Mouse (Mus musculus) kidney, embryonic 14.5 days (tissue): ENCODE results near the gene Zfp846. TPM values are rescaled to one million over a fixed set of nuclear protein-coding genes. Genes with fewer than 3 reads are reported as not detected.
"Not testable (repeated sequence)": the region's sequence is repeated elsewhere in the genome, so short reads cannot be mapped to it uniquely, and the experiment has no call there.

Experiments
- ATAC-seq: fragments of 200-750 bp; cut with Nextera tagmentation; 2 replicates; pipeline ENCODE4 v1.8.0; 2017; ENCODE audit warnings: moderate number of reproducible peaks, mild to moderate bottlenecking, moderate TSS enrichment, moderate library complexity; ENCODE audit not compliant: low FRiP score, low TSS enrichment
- H3K27ac ChIP-seq: fragments of 300-500 bp; sonication (generic); 2 replicates; pipeline ENCODE4 v1.5.1; 2014; ENCODE audit warnings: low read depth, mild to moderate bottlenecking, low read length, moderate library complexity, mixed read lengths
- H3K27me3 ChIP-seq: fragments of 300-500 bp; sonication (generic); 2 replicates; pipeline ENCODE4 v1.6.1; 2014; ENCODE audit warnings: mild to moderate bottlenecking, low read length; ENCODE audit not compliant: control insufficient read depth, insufficient read depth
- H3K36me3 ChIP-seq: fragments of 300-500 bp; sonication (generic); 2 replicates; pipeline ENCODE4 v1.6.1; 2014; ENCODE audit warnings: low read length, mixed read lengths; ENCODE audit not compliant: control insufficient read depth, insufficient read depth
- H3K4me1 ChIP-seq: fragments of 300-500 bp; sonication (generic); 2 replicates; pipeline ENCODE4 v1.6.1; 2014; ENCODE audit warnings: low read length, mixed read lengths; ENCODE audit not compliant: control insufficient read depth, insufficient read depth
- H3K4me2 ChIP-seq: fragments of 300-500 bp; sonication (generic); replicated peaks from 2 replicates; pipeline ENCODE4 v1.6.1; 2014; ENCODE audit warnings: low read depth, mild to moderate bottlenecking, low read length
- H3K4me3 ChIP-seq: fragments of 300-500 bp; sonication (generic); 2 replicates; pipeline ENCODE4 v1.5.1; 2014; ENCODE audit warnings: mild to moderate bottlenecking, low read length
- H3K9ac ChIP-seq: fragments of 300-500 bp; sonication (generic); 2 replicates; pipeline ENCODE4 v1.6.1; 2014; ENCODE audit warnings: low read depth, mild to moderate bottlenecking, low read length, moderate library complexity
- H3K9me3 ChIP-seq: fragments of 300-500 bp; sonication (generic); 2 replicates; pipeline ENCODE4 v1.6.1; 2016; ENCODE audit warnings: low read length; ENCODE audit not compliant: control insufficient read depth
- WGBS: fragments of 180-500 bp; shearing (Covaris S2); extraction: QIAGEN DNeasy Blood & Tissue Kit; methylation state at CpG from one replicate; pipeline ENCODE4 v1.1.7; 2014; 5-methylcytosine and 5-hydroxymethylcytosine counted together
- polyA plus RNA-seq: library from polyadenylated mRNA; unstranded; fragments of >200 nt; fragmentation: Nextera tagmentation; extraction: Ambion mirVana; gene quantifications from 2 replicates; pipeline ENCODE4 v1.2.1, GENCODE M21; 2014

The Zfp846 gene
- polyA plus RNA-seq, 1 experiment from 2014 or later = 23.0 TPM

DNA sequence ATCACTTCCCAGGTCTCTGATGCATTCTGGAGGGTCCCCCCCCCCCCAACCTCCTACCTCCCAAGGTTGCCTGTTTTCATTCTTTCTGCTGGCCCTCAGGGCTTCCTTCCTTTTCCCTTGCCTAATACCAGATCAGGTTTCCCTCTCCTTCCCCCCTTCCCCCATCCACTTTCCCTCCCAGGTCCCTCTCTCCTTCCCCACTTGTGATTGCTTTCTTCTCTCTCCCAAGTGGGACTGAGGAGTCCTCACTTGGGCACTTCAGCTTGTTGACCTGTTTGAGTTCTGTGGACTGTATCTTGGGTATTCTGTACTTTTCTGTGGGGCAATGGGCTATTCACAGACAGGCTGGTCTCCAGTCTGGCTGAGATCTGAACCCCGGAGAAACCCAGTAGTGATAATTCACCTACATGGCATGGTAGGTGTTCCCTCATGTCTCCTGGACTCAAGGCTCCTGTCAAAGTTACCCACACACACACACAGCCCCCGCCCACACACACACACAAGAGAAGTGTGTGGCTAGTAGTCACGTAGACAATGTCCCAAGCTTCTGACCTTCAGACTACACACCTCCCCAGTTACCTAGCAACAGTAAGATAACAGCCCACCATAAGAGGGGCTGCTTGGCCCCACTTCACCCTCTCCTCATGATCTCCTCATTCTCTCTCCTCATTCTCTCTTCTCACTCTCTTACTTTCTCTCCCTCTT is 15.6 kb upstream of the Zfp846 start:
- H3K36me3 ChIP-seq, H3K4me2 ChIP-seq, H3K9ac ChIP-seq, H3K27me3 ChIP-seq, H3K9me3 ChIP-seq, H3K27ac ChIP-seq, H3K4me1 ChIP-seq, H3K4me3 ChIP-seq, ATAC-seq: not testable (repeated sequence)
- 81% methylated on average over 3 of the region's 3 CpGs for WGBS

DNA sequence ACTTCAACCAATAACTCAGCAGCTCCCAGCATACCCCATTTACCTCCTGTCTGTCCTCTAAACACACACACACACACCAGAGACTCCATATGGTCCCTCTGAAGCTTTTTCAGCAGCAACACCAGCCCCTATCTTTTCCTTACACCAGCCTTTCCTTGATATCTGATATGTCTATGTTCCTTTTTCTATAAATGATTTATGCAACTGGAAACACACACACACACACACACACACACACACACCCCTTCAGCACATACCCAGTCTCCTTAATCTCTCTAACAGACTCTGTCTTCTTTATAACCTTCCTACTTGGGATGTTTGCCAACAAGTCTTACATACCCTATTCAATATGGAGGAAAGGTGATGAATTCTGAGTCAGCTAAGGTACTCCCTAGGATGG is 10.0 kb upstream of the Zfp846 start:
- Histone ChIP-seq H3K4me3 (no peak overlapping the region), H3K9me3 (no peaks in the 10 kb centered on the region), H3K36me3 (no peaks in the 10 kb centered on the region), H3K4me2 (no peak overlapping the region), H3K4me1 (no peaks in the 10 kb centered on the region), H3K27me3 (no peaks in the 10 kb centered on the region; the same call in 1 of the 2 replicates), H3K9ac (no peak overlapping the region), H3K27ac (no peak overlapping the region)
- no peak for ATAC-seq

DNA sequence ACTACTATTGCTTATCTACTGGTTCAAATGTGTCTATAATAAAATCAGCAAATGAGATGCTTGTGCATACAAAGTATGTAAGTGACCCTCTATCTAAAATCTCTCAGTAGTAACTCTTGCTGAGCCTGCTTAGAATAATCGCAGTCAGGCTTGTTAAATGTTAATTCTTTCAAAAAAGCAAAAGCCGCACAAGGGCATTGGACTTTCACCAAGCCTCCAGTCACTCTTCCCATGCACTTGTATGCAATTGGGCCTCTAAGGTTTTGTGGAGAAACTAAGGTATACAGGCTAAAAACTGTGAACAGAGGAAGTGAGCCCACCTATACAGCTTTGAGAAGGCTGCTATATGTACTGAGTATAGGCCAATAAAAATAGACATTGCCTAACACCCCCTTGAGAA is 4.5 kb upstream of the Zfp846 start:
- H3K4me2 ChIP-seq = no peak overlapping the region
- peaks cover 6% of the 10 kb centered on the region; the same call in 1 of the 2 replicates for H3K27me3 ChIP-seq
- no peak for ATAC-seq
- 82% methylated on average over 2 of the region's 2 CpGs for WGBS
- H3K9me3 ChIP-seq = no peaks in the 10 kb centered on the region
- no peaks in the 10 kb centered on the region for H3K36me3 ChIP-seq
- H3K4me1 ChIP-seq = no peaks in the 10 kb centered on the region
- no peak overlapping the region for H3K27ac ChIP-seq
- H3K9ac ChIP-seq = no peak overlapping the region
- H3K4me3 ChIP-seq = no peak overlapping the region

DNA sequence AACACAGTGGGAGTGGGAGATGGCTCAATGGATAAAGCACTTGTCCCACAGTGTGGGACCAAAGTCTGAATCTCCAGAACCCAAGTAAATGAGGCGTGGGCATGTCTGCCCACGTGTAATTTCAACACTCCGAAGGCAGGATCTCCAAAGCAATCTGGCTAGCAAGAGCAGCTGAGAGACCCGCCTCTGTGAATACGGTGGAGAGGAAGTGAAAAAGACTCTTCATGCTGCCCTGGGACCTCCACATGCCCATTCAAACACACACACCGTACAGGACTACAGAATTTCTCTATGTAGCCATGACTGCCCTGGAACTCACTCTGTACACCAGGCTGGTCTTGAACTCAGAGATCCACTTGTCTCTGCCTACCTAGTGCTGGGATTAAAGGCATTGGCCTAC is 20.2 kb downstream of the Zfp846 start:
- Histone ChIP-seq H3K27ac (no peak overlapping the region), H3K9ac (no peak overlapping the region), H3K4me3 (no peak overlapping the region), H3K4me2 (no peak overlapping the region), H3K9me3 (no peaks in the 10 kb centered on the region), H3K27me3 (no peaks in the 10 kb centered on the region), H3K36me3 (peaks cover 7% of the 10 kb centered on the region; the same call in 1 of the 2 replicates), H3K4me1 (no peaks in the 10 kb centered on the region)
- WGBS = 82% methylated on average over 6 of the region's 6 CpGs
- no peak for ATAC-seq

DNA sequence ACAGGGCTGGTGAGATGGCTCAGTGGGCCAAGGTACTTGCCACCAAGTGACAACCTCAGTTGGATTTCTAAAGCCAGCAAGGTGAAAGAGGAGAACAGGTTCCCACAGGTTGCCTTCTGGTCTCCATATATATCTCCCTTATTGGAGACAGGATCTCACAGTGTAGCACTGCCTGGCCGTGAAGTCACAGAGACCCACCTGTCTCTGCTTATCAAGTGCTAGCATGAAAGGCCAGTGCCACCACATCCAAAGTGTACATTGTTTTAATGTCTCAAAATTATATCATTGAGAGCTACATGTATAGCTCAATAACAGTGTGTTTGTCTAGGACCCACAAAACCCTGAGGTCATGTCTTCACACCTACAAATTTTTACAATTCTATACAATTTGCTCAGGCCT is 25.2 kb downstream of the Zfp846 start:
- H3K9me3 ChIP-seq = peaks cover 3% of the 10 kb centered on the region; the same call in 1 of the 2 replicates
- no peak overlapping the region; the same call in 1 of the 2 replicates for H3K27ac ChIP-seq
- H3K4me1 ChIP-seq = no peaks in the 10 kb centered on the region
- H3K36me3 ChIP-seq = no peaks in the 10 kb centered on the region
- peak overlapping the region; percentile 65 for H3K4me2 ChIP-seq
- H3K27me3 ChIP-seq = no peaks in the 10 kb centered on the region
- H3K4me3 ChIP-seq = peak overlapping the region; percentile 68; the same call in 1 of the 2 replicates
- no peak for ATAC-seq
- H3K9ac ChIP-seq = no peak overlapping the region
- 84% methylated on average over 1 of the region's 1 CpGs for WGBS

DNA sequence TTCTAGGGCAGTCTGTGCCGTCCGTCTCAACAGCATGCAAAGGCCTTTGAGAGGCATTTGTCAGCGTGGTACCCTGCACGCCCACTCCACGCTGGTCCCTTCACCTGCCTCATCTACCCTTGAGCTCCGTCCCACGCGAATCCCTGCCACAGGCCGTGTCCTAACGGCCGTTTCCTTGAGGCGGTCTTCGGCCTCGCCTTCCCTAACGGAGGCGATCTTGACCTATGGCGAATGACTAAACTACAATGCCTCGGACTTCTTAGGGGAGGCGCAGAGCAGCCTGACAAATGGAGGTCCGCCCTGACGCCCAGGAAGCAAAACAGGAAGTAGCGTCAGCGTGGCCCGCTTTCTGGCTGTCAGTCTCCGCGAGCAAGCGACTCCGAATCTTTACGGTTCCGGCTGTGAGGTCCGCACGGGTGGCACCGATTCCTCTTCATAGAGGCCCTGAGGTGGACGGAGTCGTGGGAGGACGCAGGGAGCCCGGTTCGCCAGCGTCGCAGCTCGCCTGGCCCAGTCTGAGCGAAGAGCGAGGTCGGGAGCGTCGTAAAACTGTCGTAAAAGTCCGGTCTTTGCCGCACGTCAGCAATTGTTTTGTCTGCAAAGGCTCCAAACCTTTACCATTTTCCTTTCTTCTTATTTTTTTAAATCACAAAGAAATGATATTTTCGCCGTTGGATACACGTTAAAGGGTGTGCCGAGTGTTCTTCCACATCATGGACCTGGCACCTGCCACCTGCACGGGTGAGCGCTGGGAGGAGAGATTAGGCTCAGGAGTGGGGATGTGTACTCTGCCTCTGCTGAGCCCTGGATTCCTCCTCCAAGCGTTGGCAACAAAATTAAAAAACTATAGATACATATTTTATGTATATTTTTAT is 26.2 kb downstream of the Zfp846 start:
- Histone ChIP-seq H3K27me3 (no peaks in the 10 kb centered on the region), H3K36me3 (no peaks in the 10 kb centered on the region), H3K27ac (peak overlapping the region; percentile 94), H3K4me2 (peak overlapping the region; percentile 65), H3K4me3 (peak overlapping the region; percentile 68), H3K9me3 (peaks cover 3% of the 10 kb centered on the region; the same call in 1 of the 2 replicates), H3K4me1 (no peaks in the 10 kb centered on the region), H3K9ac (peak overlapping the region; percentile 82)
- WGBS = under 1% methylated on average over 56 of the region's 57 CpGs
- ATAC-seq = peak; percentile 92

DNA sequence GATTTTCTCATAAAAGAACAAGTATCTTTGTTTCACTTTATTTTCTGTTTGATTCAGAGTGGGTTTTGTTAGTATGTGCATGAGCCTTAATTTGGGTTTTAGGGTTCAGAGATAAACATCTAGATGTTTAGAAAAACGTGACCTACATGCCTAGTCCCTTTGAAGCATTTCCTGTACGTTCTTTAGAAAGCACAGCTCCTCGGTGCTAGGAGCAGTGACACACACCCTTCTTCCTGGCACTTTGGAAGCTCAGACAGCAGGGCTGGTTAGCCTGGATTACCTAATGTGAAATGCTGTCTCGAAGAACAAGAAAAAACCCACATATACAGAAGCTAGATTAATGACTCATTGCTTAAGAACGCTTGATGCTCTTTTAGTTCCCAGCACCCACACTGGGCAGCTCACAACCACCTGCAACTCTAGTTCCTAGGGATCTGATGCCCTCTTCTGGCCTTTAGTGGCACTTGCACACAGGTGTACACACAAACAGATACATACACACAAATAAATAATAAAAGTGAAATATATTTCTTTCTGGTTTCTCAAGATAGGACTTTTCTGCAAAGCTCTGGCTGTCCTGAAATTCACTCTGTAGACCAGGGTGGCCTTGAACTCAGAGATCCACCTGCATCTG is 28.9 kb downstream of the Zfp846 start:
- H3K27ac ChIP-seq = no peak overlapping the region
- no peak overlapping the region for H3K4me2 ChIP-seq
- no peaks in the 10 kb centered on the region for H3K27me3 ChIP-seq
- 87% methylated on average over 5 of the region's 5 CpGs for WGBS
- H3K4me1 ChIP-seq = no peaks in the 10 kb centered on the region
- H3K4me3 ChIP-seq = no peak overlapping the region
- no peak for ATAC-seq
- H3K9ac ChIP-seq = no peak overlapping the region
- H3K9me3 ChIP-seq = peaks cover 3% of the 10 kb centered on the region; the same call in 1 of the 2 replicates
- H3K36me3 ChIP-seq = no peaks in the 10 kb centered on the region

DNA sequence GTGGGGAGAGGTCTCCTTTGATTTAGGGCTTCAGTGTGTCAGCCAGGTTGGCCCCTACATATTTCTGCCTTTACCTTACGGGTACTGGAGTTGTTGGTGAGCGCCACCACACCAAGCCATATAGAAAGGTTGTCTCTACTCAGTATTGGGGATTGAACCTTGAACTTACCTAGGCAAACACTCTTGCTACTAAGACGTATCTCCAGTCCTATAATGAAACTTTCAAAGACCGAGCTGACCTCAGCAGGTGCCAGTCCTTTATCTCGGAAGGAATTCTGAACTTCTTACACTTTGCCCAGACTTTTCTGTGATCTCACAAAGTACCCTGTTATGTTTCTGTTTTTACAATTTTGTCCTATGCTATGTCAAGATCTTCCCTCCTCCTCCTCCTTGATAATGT is 30.9 kb downstream of the Zfp846 start:
- no peak for ATAC-seq
- Histone ChIP-seq H3K27me3 (no peaks in the 10 kb centered on the region), H3K27ac (no peak overlapping the region), H3K4me1 (no peaks in the 10 kb centered on the region), H3K4me2 (no peak overlapping the region), H3K36me3 (no peaks in the 10 kb centered on the region), H3K9me3 (peaks cover 3% of the 10 kb centered on the region; the same call in 1 of the 2 replicates), H3K9ac (no peak overlapping the region), H3K4me3 (no peak overlapping the region)
- WGBS = 77% methylated on average over 5 of the region's 5 CpGs
